Mouse (Mus musculus): Measurements from ENCODE around the gene Clcn6. TPM values are rescaled to one million over a fixed set of nuclear protein-coding genes. Genes with fewer than 3 reads are reported as not detected.

Clcn6 gene
- polyA plus RNA-seq, 1 experiment from 2014 or later, result 29.9 TPM

DNA sequence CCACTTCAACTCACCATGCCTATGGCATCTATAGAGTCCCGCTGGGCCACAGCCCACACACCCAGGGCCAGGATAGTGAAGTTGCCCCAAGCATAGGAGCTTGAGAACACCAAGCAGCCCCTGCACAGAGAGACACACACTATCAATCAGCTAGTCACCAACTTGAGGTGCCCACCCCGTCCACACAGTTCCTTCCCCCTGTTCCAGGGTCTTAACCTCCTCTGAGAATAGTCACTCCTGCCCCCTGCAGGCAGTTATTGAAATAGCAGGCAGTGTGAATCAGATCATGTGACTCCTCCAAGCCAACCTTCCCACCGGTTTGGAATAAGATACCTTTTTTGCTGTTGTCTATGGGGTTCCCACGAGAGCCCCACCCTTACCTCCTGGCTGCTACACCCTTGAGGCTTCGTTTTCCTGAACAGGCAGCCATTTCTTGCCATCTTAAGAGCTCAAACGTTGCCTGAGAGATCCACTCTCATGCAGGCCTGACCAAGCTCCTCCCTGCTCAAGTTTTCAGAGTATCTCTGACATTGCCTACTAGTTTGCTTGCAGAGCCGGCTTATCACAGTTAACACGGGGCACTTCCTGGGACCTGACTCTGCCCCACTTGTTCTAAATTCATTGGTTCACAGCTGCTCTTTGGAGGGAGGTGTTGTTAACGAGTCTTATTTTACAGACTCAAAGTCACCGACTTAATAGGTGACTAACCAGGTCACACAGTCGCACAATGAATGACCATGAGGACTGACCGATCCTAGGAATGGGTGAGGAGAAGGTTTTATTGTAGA is 43.8 kb upstream of the Clcn6 start:
- H3K9ac ChIP-seq (ENCODE audit: low read depth, low read length), result no peak overlapping the region
- WGBS, result 55% methylated on average over 12 of the region's 12 CpGs
- no peak overlapping the region for H3K4me3 ChIP-seq (ENCODE audit: low read length)
- no peak overlapping the region for H3K27ac ChIP-seq (ENCODE audit: low read depth, low read length)
- no peak for ATAC-seq
- H3K4me1 ChIP-seq (ENCODE audit: control insufficient read depth, insufficient read depth, low read depth, low read length), result peaks cover 5% of the 10 kb centered on the region
- no peaks in the 10 kb centered on the region for H3K9me3 ChIP-seq (ENCODE audit: control insufficient read depth, low read length)
- no peaks in the 10 kb centered on the region for H3K36me3 ChIP-seq (ENCODE audit: control insufficient read depth, insufficient read depth, low read length)
- no peaks in the 10 kb centered on the region for H3K27me3 ChIP-seq (replicated peaks; ENCODE audit: control insufficient read depth, insufficient read depth, low read length)
- no peak overlapping the region for H3K4me2 ChIP-seq (ENCODE audit: low read length)

DNA sequence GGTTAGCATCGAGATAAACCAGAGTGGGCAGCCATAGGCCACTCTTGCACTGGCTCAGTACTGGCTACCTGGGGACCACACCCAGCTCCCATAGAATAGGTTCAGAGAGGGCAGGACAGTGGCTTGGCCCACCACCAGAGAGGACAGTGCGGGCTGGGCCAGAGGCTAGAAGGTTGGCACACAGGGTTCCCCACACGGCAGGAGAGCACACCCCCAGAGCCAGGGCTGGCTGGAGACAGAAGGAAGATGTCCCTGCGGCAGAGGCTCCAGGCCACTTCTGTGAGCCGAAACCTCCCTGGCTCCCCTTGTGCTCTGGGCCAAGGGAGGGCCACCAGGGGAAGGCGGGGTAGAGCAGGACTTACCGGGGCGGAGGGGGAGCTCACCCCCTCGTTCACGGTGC is 42.6 kb upstream of the Clcn6 start:
- 94% methylated on average over 10 of the region's 10 CpGs for WGBS
- Histone ChIP-seq H3K4me2 (ENCODE audit: low read length) (no peak overlapping the region), H3K36me3 (ENCODE audit: control insufficient read depth, insufficient read depth, low read length) (no peaks in the 10 kb centered on the region), H3K9me3 (ENCODE audit: control insufficient read depth, low read length) (no peaks in the 10 kb centered on the region), H3K4me3 (ENCODE audit: low read length) (no peak overlapping the region), H3K4me1 (ENCODE audit: control insufficient read depth, insufficient read depth, low read depth, low read length) (no peaks in the 10 kb centered on the region), H3K9ac (ENCODE audit: low read depth, low read length) (no peak overlapping the region), H3K27ac (ENCODE audit: low read depth, low read length) (no peak overlapping the region), H3K27me3 (replicated peaks; ENCODE audit: control insufficient read depth, insufficient read depth, low read length) (no peaks in the 10 kb centered on the region)
- ATAC-seq, result no peak

DNA sequence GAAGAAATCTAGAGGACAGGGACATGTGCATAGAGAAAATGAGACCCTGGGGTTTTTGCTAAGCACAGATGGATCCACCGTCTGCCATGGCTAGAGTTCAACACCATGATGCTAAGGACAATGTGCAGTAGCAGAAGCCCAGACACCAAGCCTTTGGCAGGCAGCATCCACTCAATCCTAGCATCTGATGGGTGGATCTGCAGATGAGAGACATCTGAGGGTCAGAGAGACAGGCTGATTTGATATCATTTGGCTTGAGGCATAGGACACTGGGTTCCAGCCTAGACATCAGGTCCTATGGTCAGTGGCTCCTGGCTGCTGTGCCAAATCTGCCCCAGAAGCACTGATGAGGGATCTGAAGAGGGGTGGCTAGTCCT is 42.0 kb upstream of the Clcn6 start:
- Histone ChIP-seq H3K36me3 (ENCODE audit: control insufficient read depth, insufficient read depth, low read length) (no peaks in the 10 kb centered on the region), H3K4me1 (ENCODE audit: control insufficient read depth, insufficient read depth, low read depth, low read length) (no peaks in the 10 kb centered on the region; the same call in 1 of the 2 replicates), H3K9ac (ENCODE audit: low read depth, low read length) (no peak overlapping the region), H3K4me2 (ENCODE audit: low read length) (no peak overlapping the region), H3K27ac (ENCODE audit: low read depth, low read length) (no peak overlapping the region), H3K4me3 (ENCODE audit: low read length) (no peak overlapping the region), H3K9me3 (ENCODE audit: control insufficient read depth, low read length) (no peaks in the 10 kb centered on the region), H3K27me3 (replicated peaks; ENCODE audit: control insufficient read depth, insufficient read depth, low read length) (no peaks in the 10 kb centered on the region)
- WGBS, result 72% methylated on average over 1 of the region's 1 CpGs
- ATAC-seq, result no peak

DNA sequence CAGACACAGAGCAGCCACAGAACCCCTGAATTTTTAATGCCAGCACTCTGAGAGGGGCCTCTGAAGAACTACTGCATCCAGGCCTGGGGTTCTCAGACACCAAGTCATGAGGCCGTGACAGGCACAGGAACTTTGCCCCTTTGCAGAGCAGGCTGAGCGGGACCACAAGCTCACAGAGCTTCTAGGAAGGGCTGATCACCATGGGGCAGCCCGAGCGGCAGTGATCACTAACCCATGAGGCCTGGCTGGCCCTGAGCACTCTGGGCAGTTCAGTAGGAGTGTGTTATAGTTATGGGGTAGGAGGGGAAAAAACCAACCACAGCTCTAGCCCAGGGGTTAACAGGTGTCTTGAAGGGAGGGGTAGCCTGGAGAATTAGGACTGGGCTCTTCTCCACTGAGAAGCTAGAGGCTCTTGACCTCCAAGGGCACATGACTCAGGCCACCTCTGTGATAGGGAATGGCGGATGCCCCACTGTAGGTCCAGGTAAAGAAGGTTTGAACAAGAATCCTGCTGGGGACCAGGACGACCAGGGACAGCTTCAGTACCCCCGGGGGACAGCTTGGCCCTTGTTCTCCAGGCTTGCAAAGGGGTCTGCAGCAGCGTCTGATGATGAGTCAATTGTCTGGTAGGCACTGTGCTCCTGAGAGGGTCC is 41.4 kb upstream of the Clcn6 start:
- no peak for ATAC-seq
- Histone ChIP-seq H3K4me1 (ENCODE audit: control insufficient read depth, insufficient read depth, low read depth, low read length) (peaks cover 2% of the 10 kb centered on the region; the same call in 1 of the 2 replicates), H3K36me3 (ENCODE audit: control insufficient read depth, insufficient read depth, low read length) (no peaks in the 10 kb centered on the region), H3K27me3 (replicated peaks; ENCODE audit: control insufficient read depth, insufficient read depth, low read length) (no peaks in the 10 kb centered on the region), H3K4me3 (ENCODE audit: low read length) (no peak overlapping the region), H3K9me3 (ENCODE audit: control insufficient read depth, low read length) (no peaks in the 10 kb centered on the region), H3K4me2 (ENCODE audit: low read length) (no peak overlapping the region), H3K27ac (ENCODE audit: low read depth, low read length) (no peak overlapping the region), H3K9ac (ENCODE audit: low read depth, low read length) (no peak overlapping the region)
- 87% methylated on average over 8 of the region's 8 CpGs for WGBS

DNA sequence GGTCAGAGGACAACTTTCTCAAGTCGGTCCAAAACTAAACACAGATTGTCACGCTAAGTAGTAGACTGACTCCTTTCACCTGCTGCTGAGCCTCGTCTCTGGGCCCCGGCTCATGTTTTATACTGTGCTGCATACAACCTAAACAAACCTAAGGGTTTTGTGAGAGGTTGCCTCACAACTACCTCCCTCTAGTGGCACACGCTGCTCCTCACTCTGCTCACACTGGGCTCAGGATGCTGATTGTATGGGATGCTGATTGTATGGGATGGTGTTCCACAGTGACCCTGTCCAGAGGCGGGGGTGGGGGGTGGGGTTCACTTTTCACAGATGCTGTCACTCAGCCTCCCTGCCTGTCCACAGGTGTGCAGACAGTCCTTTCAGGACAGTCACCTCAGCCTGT is 40.6 kb upstream of the Clcn6 start:
- Histone ChIP-seq H3K4me2 (ENCODE audit: low read length) (no peak overlapping the region), H3K27ac (ENCODE audit: low read depth, low read length) (no peak overlapping the region), H3K36me3 (ENCODE audit: control insufficient read depth, insufficient read depth, low read length) (no peaks in the 10 kb centered on the region), H3K27me3 (replicated peaks; ENCODE audit: control insufficient read depth, insufficient read depth, low read length) (no peaks in the 10 kb centered on the region), H3K9me3 (ENCODE audit: control insufficient read depth, low read length) (no peaks in the 10 kb centered on the region), H3K4me1 (ENCODE audit: control insufficient read depth, insufficient read depth, low read depth, low read length) (peaks cover 2% of the 10 kb centered on the region; the same call in 1 of the 2 replicates), H3K9ac (ENCODE audit: low read depth, low read length) (no peak overlapping the region), H3K4me3 (ENCODE audit: low read length) (no peak overlapping the region)
- no peak for ATAC-seq
- WGBS, result 65% methylated on average over 6 of the region's 6 CpGs

DNA sequence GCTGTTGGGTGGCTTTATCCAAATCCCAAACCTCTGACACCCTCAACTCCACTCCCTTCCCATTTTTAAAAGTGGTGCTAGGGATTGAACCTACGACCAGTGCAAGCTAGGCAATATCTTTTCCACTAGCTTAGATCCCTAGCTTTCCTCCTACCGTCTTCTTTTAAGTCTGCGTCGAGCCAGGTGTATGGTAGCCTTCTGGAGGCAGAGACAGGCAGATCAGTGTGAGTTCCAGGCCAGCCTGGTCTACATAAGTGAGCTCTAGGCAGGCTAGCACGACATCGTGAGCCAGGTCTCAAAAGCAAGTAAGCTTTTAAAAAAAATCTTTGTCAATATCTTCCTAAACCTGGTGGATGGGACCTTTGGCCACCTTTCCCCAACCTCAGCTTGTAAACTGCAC is 37.3 kb upstream of the Clcn6 start:
- no peaks in the 10 kb centered on the region for H3K27me3 ChIP-seq (replicated peaks; ENCODE audit: control insufficient read depth, insufficient read depth, low read length)
- no peak overlapping the region for H3K9ac ChIP-seq (ENCODE audit: low read depth, low read length)
- H3K36me3 ChIP-seq (ENCODE audit: control insufficient read depth, insufficient read depth, low read length), result no peaks in the 10 kb centered on the region
- no peak overlapping the region for H3K27ac ChIP-seq (ENCODE audit: low read depth, low read length)
- no peak overlapping the region for H3K4me2 ChIP-seq (ENCODE audit: low read length)
- H3K4me3 ChIP-seq (ENCODE audit: low read length), result no peak overlapping the region
- 92% methylated on average over 6 of the region's 6 CpGs for WGBS
- no peaks in the 10 kb centered on the region for H3K9me3 ChIP-seq (ENCODE audit: control insufficient read depth, low read length)
- no peak for ATAC-seq
- H3K4me1 ChIP-seq (ENCODE audit: control insufficient read depth, insufficient read depth, low read depth, low read length), result peaks cover 2% of the 10 kb centered on the region; the same call in 1 of the 2 replicates

DNA sequence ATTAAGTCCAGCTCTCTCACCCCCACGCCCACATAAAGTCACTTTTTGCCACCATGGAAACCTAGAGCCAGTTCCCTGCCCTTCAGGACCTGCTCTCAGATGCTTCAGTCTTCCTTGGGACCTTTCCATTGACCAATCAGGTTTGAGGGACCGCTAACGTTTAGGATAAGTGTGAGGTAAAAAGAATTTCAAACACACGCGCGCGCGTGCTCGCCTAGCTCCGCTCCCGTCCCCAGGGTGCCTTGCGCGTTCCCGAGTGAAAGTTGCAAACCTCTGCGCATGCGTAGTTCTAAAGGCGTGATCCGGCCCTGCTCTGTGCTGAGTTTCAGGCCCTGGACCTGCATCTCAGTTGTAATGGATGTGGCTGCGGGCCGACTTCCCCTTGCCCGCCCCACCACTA is 36.6 kb upstream of the Clcn6 start:
- 45% methylated on average over 21 of the region's 21 CpGs for WGBS
- H3K4me1 ChIP-seq (ENCODE audit: control insufficient read depth, insufficient read depth, low read depth, low read length), result peaks cover 2% of the 10 kb centered on the region; the same call in 1 of the 2 replicates
- peak overlapping the region; percentile 51 for H3K4me2 ChIP-seq (ENCODE audit: low read length)
- 0 out of 2 replicates have a peak, but pooled peaks have one; percentile 15 for ATAC-seq
- H3K9ac ChIP-seq (ENCODE audit: low read depth, low read length), result no peak overlapping the region
- no peaks in the 10 kb centered on the region for H3K27me3 ChIP-seq (replicated peaks; ENCODE audit: control insufficient read depth, insufficient read depth, low read length)
- H3K9me3 ChIP-seq (ENCODE audit: control insufficient read depth, low read length), result no peaks in the 10 kb centered on the region
- H3K4me3 ChIP-seq (ENCODE audit: low read length), result peak overlapping the region; percentile 28
- no peaks in the 10 kb centered on the region for H3K36me3 ChIP-seq (ENCODE audit: control insufficient read depth, insufficient read depth, low read length)
- H3K27ac ChIP-seq (ENCODE audit: low read depth, low read length), result no peak overlapping the region

DNA sequence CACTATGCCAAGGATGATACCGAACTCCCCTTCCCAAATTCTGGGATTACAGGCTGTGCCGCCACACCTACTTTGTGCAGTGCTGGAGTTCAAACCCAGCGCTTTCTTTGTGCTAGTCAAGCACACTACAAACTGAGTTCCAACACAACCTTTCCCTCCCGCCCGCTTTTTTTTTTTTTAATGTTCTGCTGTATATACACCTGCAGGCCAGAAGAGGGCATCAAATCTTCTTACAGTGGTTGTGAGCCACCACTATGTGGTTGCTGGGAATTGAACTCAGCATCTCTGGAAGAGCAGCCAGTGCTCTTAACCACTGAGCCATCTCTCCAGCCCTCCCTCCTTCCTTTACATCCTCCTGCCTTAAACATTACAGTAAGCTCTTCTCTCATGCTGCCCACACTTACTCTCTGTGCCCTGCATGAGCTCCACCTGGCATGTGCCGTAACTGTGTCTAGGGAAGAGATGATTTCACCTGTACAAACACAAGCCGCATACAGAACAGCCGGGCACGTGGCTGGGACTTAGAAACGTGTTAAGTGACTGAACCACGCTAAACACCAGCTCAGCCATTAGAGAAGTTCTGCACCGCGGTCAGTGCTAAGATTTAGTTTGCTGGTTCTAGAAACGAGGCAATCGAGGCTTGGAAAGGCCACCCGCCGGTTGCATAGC is 36.0 kb upstream of the Clcn6 start:
- Histone ChIP-seq H3K27me3 (replicated peaks; ENCODE audit: control insufficient read depth, insufficient read depth, low read length) (no peaks in the 10 kb centered on the region), H3K4me1 (ENCODE audit: control insufficient read depth, insufficient read depth, low read depth, low read length) (peaks cover 2% of the 10 kb centered on the region; the same call in 1 of the 2 replicates), H3K4me2 (ENCODE audit: low read length) (peak overlapping the region; percentile 51), H3K9ac (ENCODE audit: low read depth, low read length) (no peak overlapping the region), H3K4me3 (ENCODE audit: low read length) (peak overlapping the region; percentile 28), H3K36me3 (ENCODE audit: control insufficient read depth, insufficient read depth, low read length) (no peaks in the 10 kb centered on the region), H3K9me3 (ENCODE audit: control insufficient read depth, low read length) (no peaks in the 10 kb centered on the region), H3K27ac (ENCODE audit: low read depth, low read length) (peak overlapping the region; percentile 24; the same call in 1 of the 2 replicates)
- peak; percentile 29; the same call in 1 of the 2 replicates for ATAC-seq
- 47% methylated on average over 17 of the region's 17 CpGs for WGBS

DNA sequence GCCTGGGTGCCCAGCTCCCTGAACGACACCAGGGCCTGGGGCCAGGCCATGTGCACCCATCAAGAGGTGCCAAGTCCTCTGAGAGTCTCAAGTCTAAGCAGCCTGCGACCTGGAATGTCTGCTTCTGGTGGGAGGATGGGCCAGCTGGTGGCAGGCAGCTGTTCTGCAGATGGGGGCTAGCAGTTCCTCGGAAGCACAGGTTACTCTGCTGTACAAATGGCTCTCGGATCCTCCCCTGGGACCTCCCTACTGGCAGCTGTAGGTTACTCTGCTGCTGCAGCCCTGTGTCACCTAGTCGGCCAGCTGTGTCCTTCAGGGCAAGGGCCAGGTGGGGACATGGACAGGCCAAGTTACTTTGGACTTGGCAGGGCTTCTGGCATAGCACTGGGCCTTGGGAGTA is 32.9 kb upstream of the Clcn6 start:
- no peak overlapping the region for H3K9ac ChIP-seq (ENCODE audit: low read depth, low read length)
- H3K4me2 ChIP-seq (ENCODE audit: low read length), result no peak overlapping the region
- H3K4me1 ChIP-seq (ENCODE audit: control insufficient read depth, insufficient read depth, low read depth, low read length), result peaks cover 2% of the 10 kb centered on the region; the same call in 1 of the 2 replicates
- no peaks in the 10 kb centered on the region for H3K36me3 ChIP-seq (ENCODE audit: control insufficient read depth, insufficient read depth, low read length)
- no peaks in the 10 kb centered on the region for H3K27me3 ChIP-seq (replicated peaks; ENCODE audit: control insufficient read depth, insufficient read depth, low read length)
- H3K9me3 ChIP-seq (ENCODE audit: control insufficient read depth, low read length), result no peaks in the 10 kb centered on the region
- H3K27ac ChIP-seq (ENCODE audit: low read depth, low read length), result no peak overlapping the region
- H3K4me3 ChIP-seq (ENCODE audit: low read length), result no peak overlapping the region
- no peak for ATAC-seq
- 57% methylated on average over 5 of the region's 5 CpGs for WGBS

All from hindbrain, embryonic 16.5 days (tissue).